8 mouse cellular contexts compared by ENCODE assay signal in genomic region chr1:156741482-156742411, GRCm38 (mm10). TPM values are rescaled to one million over a fixed set of nuclear protein-coding genes. Genes with fewer than 3 reads are reported as not detected.
DNase-seq lines count a peak whose midpoint lies in the region; ATAC-seq and TF ChIP-seq lines count a peak whose summit lies in the region.

No protein-coding gene starts in this region.

- no peak overlapping the region for H3K27ac ChIP-seq in forebrain, embryonic 16.5 days (ENCODE audit: low read length)
- H3K27ac ChIP-seq in hindbrain, embryonic 16.5 days (ENCODE audit: low read depth, low read length), result no peak overlapping the region

- H3K36me3 ChIP-seq in forebrain, embryonic 16.5 days (ENCODE audit: control insufficient read depth, insufficient read depth), result no peaks in the 10 kb centered on the region
- no peaks in the 10 kb centered on the region for H3K36me3 ChIP-seq in hindbrain, embryonic 16.5 days (ENCODE audit: control insufficient read depth, insufficient read depth, low read length)

- in situ Hi-C loops in Patski (cut with MboI; ENCODE audit: low pct_unique_long_range_greater_than_20kb), result loop anchor here (5.0 to 10.0 kb wide), 3 partner anchors 151 to 543 kb away; no protein-coding TSS in a partner anchor

- no peak overlapping the region for H3K4me2 ChIP-seq in forebrain, embryonic 16.5 days (ENCODE audit: low read length)
- no peak overlapping the region for H3K4me2 ChIP-seq in hindbrain, embryonic 16.5 days (ENCODE audit: low read length)

- no peak for DNase-seq in Patski (ENCODE audit: low read depth, low spot score)
- DNase-seq in cerebellum, adult 11-12 months, result peak; percentile 20
- peak; percentile 65 to 72 for DNase-seq in left cerebral cortex, postnatal 25 days (ENCODE audit: low spot score in 2 of 2)
- peak; percentile 81 for DNase-seq in mesoderm, embryonic 11.5 days (ENCODE audit: low read depth, low spot score)
- peak; percentile 56 for DNase-seq in right cerebral cortex, postnatal 14 days

- no peak overlapping the region for H3K4me3 ChIP-seq in forebrain, embryonic 16.5 days (replicated peaks; ENCODE audit: low read length)
- no peak overlapping the region for H3K4me3 ChIP-seq in hindbrain, embryonic 16.5 days (ENCODE audit: low read length)

- peak; percentile 31 for ATAC-seq in Patski
- ATAC-seq in forebrain, embryonic 16.5 days, result peak; percentile 47
- peak; percentile 55 for ATAC-seq in hindbrain, embryonic 16.5 days
- ATAC-seq in activated CD4-positive, CD25-positive, alpha-beta regulatory T cell, adult 4 months, result no peak

- H3K27me3 ChIP-seq in Patski, result no peaks in the 10 kb centered on the region
- H3K27me3 ChIP-seq in forebrain, embryonic 16.5 days (replicated peaks; ENCODE audit: control insufficient read depth, insufficient read depth, low read length), result no peaks in the 10 kb centered on the region
- H3K27me3 ChIP-seq in hindbrain, embryonic 16.5 days (replicated peaks; ENCODE audit: control insufficient read depth, insufficient read depth, low read length), result no peaks in the 10 kb centered on the region

- WGBS in forebrain, embryonic 16.5 days, result 60% methylated on average over 11 of the region's 11 CpGs
- 64% methylated on average over 11 of the region's 11 CpGs for WGBS in hindbrain, embryonic 16.5 days

- no peak overlapping the region for H3K9ac ChIP-seq in forebrain, embryonic 16.5 days (replicated peaks; ENCODE audit: low read depth, low read length)
- no peak overlapping the region for H3K9ac ChIP-seq in hindbrain, embryonic 16.5 days (ENCODE audit: low read depth, low read length)

- no peaks in the 10 kb centered on the region for H3K4me1 ChIP-seq in forebrain, embryonic 16.5 days (replicated peaks; ENCODE audit: control insufficient read depth, insufficient read depth, low read length)
- no peaks in the 10 kb centered on the region for H3K4me1 ChIP-seq in hindbrain, embryonic 16.5 days (ENCODE audit: control insufficient read depth, insufficient read depth, low read depth, low read length)

- no peaks in the 10 kb centered on the region for H3K9me3 ChIP-seq in forebrain, embryonic 16.5 days (ENCODE audit: control insufficient read depth, low read length)
- no peaks in the 10 kb centered on the region for H3K9me3 ChIP-seq in hindbrain, embryonic 16.5 days (ENCODE audit: control insufficient read depth, low read length)

- peak; percentile 95 for TF ChIP-seq CTCF in Patski (IDR thresholded peaks at IDR 0.05)

- intact Hi-C loops in left cerebral cortex, postnatal 25 days (cut with DNase I), result loop anchor here (1.0 to 5.0 kb wide), 3 partner anchors 146 to 335 kb away; no protein-coding TSS in a partner anchor

- CTCF ChIA-PET in Patski (lab: Charles Lee), result interaction anchor here (0.7 to 3.0 kb wide), 20 partner anchors 11 to 340 kb away, joined by 3 to 15 read pairs (median 4); partner anchors contain the start of gene Fam20b

- POLR2A ChIA-PET in Patski (lab: Charles Lee), result interaction anchor here (0.5 to 0.6 kb wide), 3 partner anchors 16 to 215 kb away, joined by 3 read pairs; no protein-coding TSS in a partner anchor

RNA-seq across cellular contexts. Expression of gene Fam20b, which starts 22.9 kb away (rescaled TPM):
- polyA plus RNA-seq in Patski (2021), result 53.2 TPM
- 27.2 and 27.6 TPM in 2 replicates for polyA plus RNA-seq in forebrain, embryonic 16.5 days (2015; fragmentation: Nextera tagmentation; extraction: Ambion mirVana)
- polyA plus RNA-seq in hindbrain, embryonic 16.5 days (2015; fragmentation: Nextera tagmentation; extraction: Ambion mirVana), result 23.9 and 32.1 TPM in 2 replicates
- total RNA-seq in left cerebral cortex, postnatal 25 days (2021), result 10 to 100 TPM; 68.3 to 73.2 TPM
- polyA plus RNA-seq in activated CD4-positive, CD25-positive, alpha-beta regulatory T cell, adult 4 months (2017; shearing (Covaris generic)), result 10 to 100 TPM; 11.2 to 12.4 TPM
